Mouse (Mus musculus): ENCODE results near the gene Tbc1d15.

Gene Tbc1d15

DNA sequence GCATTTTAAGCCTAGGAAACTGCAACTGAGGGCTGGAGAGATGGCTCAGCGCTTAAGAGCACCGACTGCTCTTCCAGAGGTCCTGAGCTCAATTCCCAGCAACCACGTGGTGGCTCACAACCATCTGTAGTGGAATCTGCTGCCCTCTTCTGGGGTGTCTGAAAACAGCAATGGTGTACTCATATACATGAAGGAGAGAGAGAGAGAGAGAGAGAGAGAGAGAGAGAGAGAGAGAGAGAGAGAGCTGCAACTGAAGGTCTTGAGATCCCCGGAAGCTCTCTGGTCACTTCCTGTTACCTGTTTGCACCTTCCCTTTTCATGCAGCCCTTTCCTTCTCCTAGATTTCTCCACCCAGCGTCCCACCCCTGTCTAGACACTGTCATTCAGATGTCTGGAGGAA lies 91.0 kb downstream of the Tbc1d15 start:
- DNase-seq (ENCODE audit: low spot score in 2 of 2), result no peak

Measured in right cerebral cortex, postnatal 10 days (tissue).